Mouse (Mus musculus) liver, postnatal 0 days (tissue): Measurements from ENCODE around the gene Dst. TPM values are rescaled to one million over a fixed set of nuclear protein-coding genes. Genes with fewer than 3 reads are reported as not detected.

Experiments
- ATAC-seq: fragments of 200-750 bp; cut with Nextera tagmentation; 2 replicates; pipeline ENCODE4 v1.8.0; 2017; ENCODE audit warnings: mild to moderate bottlenecking, moderate library complexity
- DNase-seq: peaks from one replicate; pipeline ENCODE4 v3.0.0-alpha.2; 2016
- H3K27ac ChIP-seq: fragments of 300-500 bp; sonication (generic); 2 replicates; pipeline ENCODE4 v1.5.1; 2014; ENCODE audit warnings: antibody characterized with exemption, moderate library complexity, mild to moderate bottlenecking, low read depth
- H3K27me3 ChIP-seq: fragments of 300-500 bp; sonication (generic); 2 replicates; pipeline ENCODE4 v1.6.1; 2014; ENCODE audit warnings: low read length, control low read depth, mixed read lengths; ENCODE audit not compliant: insufficient read depth
- H3K36me3 ChIP-seq: fragments of 300-500 bp; sonication (generic); replicated peaks from 2 replicates; pipeline ENCODE4 v1.6.1; 2014; ENCODE audit warnings: mild to moderate bottlenecking, control low read depth, low read length, moderate library complexity, mixed read lengths; ENCODE audit not compliant: insufficient read depth
- H3K4me1 ChIP-seq: fragments of 300-500 bp; sonication (generic); 2 replicates; pipeline ENCODE4 v1.6.1; 2014; ENCODE audit warnings: antibody characterized with exemption, mild to moderate bottlenecking, control low read depth; ENCODE audit not compliant: insufficient read depth
- H3K4me2 ChIP-seq: fragments of 300-500 bp; sonication (generic); 2 replicates; pipeline ENCODE4 v1.6.1; 2014; ENCODE audit warnings: low read depth, mild to moderate bottlenecking, low read length, moderate library complexity, mixed read lengths
- H3K4me3 ChIP-seq: fragments of 300-500 bp; sonication (generic); 2 replicates; pipeline ENCODE4 v1.5.1; 2014; ENCODE audit warnings: low read depth, low read length
- H3K9ac ChIP-seq: fragments of 300-500 bp; sonication (generic); replicated peaks from 2 replicates; pipeline ENCODE4 v1.6.1; 2014; ENCODE audit warnings: mild to moderate bottlenecking, moderate library complexity
- H3K9me3 ChIP-seq: fragments of 300-500 bp; sonication (generic); 2 replicates; pipeline ENCODE4 v1.6.1; 2016; ENCODE audit warnings: mild to moderate bottlenecking, control low read depth, low read length, mixed read lengths
- CTCF ChIP-seq: sonication (generic); IDR thresholded peaks from 2 replicates; pipeline ENCODE4 v1.5.1; 2016; ENCODE audit warnings: antibody characterized with exemption, low read depth
- EP300 ChIP-seq: IDR thresholded peaks from 2 replicates; pipeline ENCODE4 v1.6.1; 2016; ENCODE audit warnings: antibody characterized with exemption, low read depth, mild to moderate bottlenecking
- whole genome bisulfite sequencing: fragments of 180-500 bp; shearing (Covaris S2); extraction: QIAGEN DNeasy Blood & Tissue Kit; methylation state at CpG from one replicate; pipeline ENCODE4 v1.1.7; 2014; ENCODE audit not compliant: insufficient replicate concordance; 5-methylcytosine and 5-hydroxymethylcytosine counted together
- polyA plus RNA-seq: library from polyadenylated mRNA; unstranded; fragments of >200 nt; fragmentation: Nextera tagmentation; extraction: Ambion mirVana; gene quantifications from 2 replicates; pipeline ENCODE4 v1.2.1, GENCODE M21; 2015

Gene Dst
- polyA plus RNA-seq, 1 experiment from 2014 or later = 6.4 TPM

GRCm38 (mm10) chr1:33900175-33900574 is 7.8 kb upstream of the Dst start:
- TF ChIP-seq EP300 (no peak), CTCF (no peak)
- Histone ChIP-seq H3K9ac (no peak overlapping the region), H3K9me3 (no peaks in the 10 kb centered on the region), H3K27me3 (no peaks in the 10 kb centered on the region), H3K36me3 (no peaks in the 10 kb centered on the region), H3K4me1 (no peaks in the 10 kb centered on the region), H3K4me2 (no peak overlapping the region), H3K4me3 (no peak overlapping the region), H3K27ac (no peak overlapping the region)
- DNase-seq (no peak), ATAC-seq (no peak)
- WGBS = 68% methylated on average over 8 of the region's 8 CpGs

GRCm38 (mm10) chr1:33903587-33903986 is 4.4 kb upstream of the Dst start:
- no peaks in the 10 kb centered on the region for H3K9me3 ChIP-seq
- H3K36me3 ChIP-seq = no peaks in the 10 kb centered on the region
- no peak overlapping the region for H3K27ac ChIP-seq
- ATAC-seq = no peak
- no peak for DNase-seq
- TF ChIP-seq CTCF (no peak), EP300 (no peak)
- 22% methylated on average over 9 of the region's 9 CpGs for whole genome bisulfite sequencing
- no peak overlapping the region for H3K9ac ChIP-seq
- peaks cover 23% of the 10 kb centered on the region for H3K27me3 ChIP-seq
- H3K4me3 ChIP-seq = no peak overlapping the region
- H3K4me2 ChIP-seq = no peak overlapping the region; the same call in 1 of the 2 replicates
- peaks cover under 1% of the 10 kb centered on the region; the same call in 1 of the 2 replicates for H3K4me1 ChIP-seq

GRCm38 (mm10) chr1:33906216-33906615 is 1.8 kb upstream of the Dst start:
- 32% methylated on average over 10 of the region's 10 CpGs for WGBS
- ATAC-seq = no peak
- H3K27ac ChIP-seq = no peak overlapping the region
- no peaks in the 10 kb centered on the region for H3K36me3 ChIP-seq
- H3K9ac ChIP-seq = no peak overlapping the region
- no peak for DNase-seq
- TF ChIP-seq EP300 = no peak
- no peak for TF ChIP-seq CTCF
- no peak overlapping the region for H3K4me3 ChIP-seq
- H3K4me2 ChIP-seq = no peak overlapping the region
- H3K4me1 ChIP-seq = peaks cover 4% of the 10 kb centered on the region; the same call in 1 of the 2 replicates
- no peaks in the 10 kb centered on the region for H3K9me3 ChIP-seq
- peaks cover 38% of the 10 kb centered on the region for H3K27me3 ChIP-seq

GRCm38 (mm10) chr1:33906927-33907326 is 1.1 kb upstream of the Dst start:
- no peaks in the 10 kb centered on the region for H3K9me3 ChIP-seq
- 2% methylated on average over 20 of the region's 20 CpGs for WGBS
- H3K27me3 ChIP-seq = peaks cover 38% of the 10 kb centered on the region
- H3K4me1 ChIP-seq = peaks cover 4% of the 10 kb centered on the region; the same call in 1 of the 2 replicates
- no peak overlapping the region for H3K9ac ChIP-seq
- H3K4me2 ChIP-seq = peak overlapping the region; percentile 90
- peak overlapping the region; percentile 57 for H3K4me3 ChIP-seq
- H3K27ac ChIP-seq = no peak overlapping the region
- TF ChIP-seq EP300 (no peak), CTCF (peak; percentile 60)
- peak; percentile 48 for DNase-seq
- H3K36me3 ChIP-seq = no peaks in the 10 kb centered on the region
- peak; percentile 62 for ATAC-seq

GRCm38 (mm10) chr1:33907421-33908190 is 419 bp upstream of the Dst start, which contains the start of gene Bend6:
Bend6 (minus strand) TSS chr1:33907816.
- WGBS = under 1% methylated on average over 52 of the region's 110 CpGs
- peak within 1 kb of the TSS; percentile 90 for H3K4me2 ChIP-seq
- no peaks in the 10 kb centered on the region for H3K9me3 ChIP-seq
- peaks cover 4% of the 10 kb centered on the region; the same call in 1 of the 2 replicates for H3K4me1 ChIP-seq
- no peak for TF ChIP-seq EP300
- TF ChIP-seq CTCF = peak; percentile 27
- peak within 1 kb of the TSS; percentile 57 for H3K4me3 ChIP-seq
- no peaks in the 10 kb centered on the region for H3K36me3 ChIP-seq
- ATAC-seq (peak; percentile 76), DNase-seq (peak; percentile 53)
- no peak within 1 kb of the TSS for H3K9ac ChIP-seq
- peaks cover 38% of the 10 kb centered on the region for H3K27me3 ChIP-seq
- H3K27ac ChIP-seq = no peak within 1 kb of the TSS

- H3K9me3 ChIP-seq = no peaks in the 10 kb centered on the region
- no peak overlapping the region for H3K27ac ChIP-seq
- no peaks in the 10 kb centered on the region for H3K36me3 ChIP-seq
- 62% methylated on average over 8 of the region's 8 CpGs for WGBS
- no peak overlapping the region for H3K4me2 ChIP-seq
- DNase-seq (no peak), ATAC-seq (no peak)
- no peak for TF ChIP-seq EP300
- TF ChIP-seq CTCF = no peak
- no peak overlapping the region for H3K9ac ChIP-seq
- H3K4me3 ChIP-seq = no peak overlapping the region
- H3K27me3 ChIP-seq = peaks cover 30% of the 10 kb centered on the region
- H3K4me1 ChIP-seq = peaks cover 4% of the 10 kb centered on the region; the same call in 1 of the 2 replicates
These were observed 3.6 kb downstream of the Dst start for GRCm38 (mm10) chr1:33911589-33911988.
